Mouse (Mus musculus) frontal cortex, postnatal 14 days (tissue): ENCODE data around the gene 4931414P19Rik.
A peak's percentile ranks its signal among the peaks of the same experiment; 100 is the strongest.

Source experiments
- DNase-seq, 2 experiments: peaks; one replicate each; pipeline ENCODE4 v3.0.0; 2022; ENCODE audit warnings: low spot score in 2 of 2

4931414P19Rik gene

DNA sequence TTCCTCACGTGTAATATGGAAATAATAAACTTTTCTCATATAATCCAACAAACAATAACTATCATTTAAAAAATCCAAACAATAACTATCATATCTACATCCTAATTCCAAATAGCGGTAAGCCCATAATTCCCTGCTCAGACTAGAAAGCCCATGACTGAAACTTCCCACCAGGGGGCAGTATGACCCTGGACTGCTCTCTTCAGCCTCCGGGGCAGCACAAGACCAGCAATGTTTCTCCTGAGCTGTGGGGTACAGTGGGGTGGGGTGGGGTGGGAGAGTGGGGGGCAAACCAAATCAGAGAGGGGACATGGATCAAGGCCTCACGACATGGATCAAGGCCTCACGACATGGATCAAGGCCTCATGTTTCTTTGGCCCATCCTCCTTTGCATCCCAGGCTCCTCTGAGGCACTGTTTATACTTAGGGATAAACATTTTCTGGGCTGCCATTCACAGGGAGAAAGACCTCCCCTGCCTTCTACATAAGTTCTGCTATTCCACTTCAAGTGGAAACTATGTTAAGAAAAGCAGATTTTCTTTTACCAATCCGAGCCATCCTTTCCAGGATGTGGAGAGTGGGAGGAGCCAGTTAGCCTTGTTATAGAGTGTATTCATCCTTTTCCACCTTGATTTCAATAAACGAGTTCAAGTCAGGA is 22.0 kb downstream of the 4931414P19Rik start:
- DNase-seq = no peak

DNA sequence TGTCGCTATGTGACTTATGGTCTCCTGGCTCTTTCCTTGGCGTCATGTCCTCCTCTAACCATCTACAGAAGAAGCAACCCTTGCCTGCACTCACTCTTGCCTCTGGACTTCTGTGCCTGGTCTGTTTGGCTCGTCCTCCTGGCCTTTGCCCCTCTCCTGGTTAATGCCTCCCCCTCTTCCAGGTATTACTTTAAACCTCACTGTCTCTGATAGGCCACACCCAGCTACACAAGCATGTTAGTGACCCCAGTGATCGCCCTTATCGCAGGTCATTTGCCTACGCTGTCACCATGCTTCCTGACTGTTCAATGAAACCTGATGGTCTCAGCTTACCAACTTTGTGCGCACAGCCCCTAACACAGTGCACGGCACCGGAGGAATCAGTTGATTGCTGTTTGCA is 23.3 kb downstream of the 4931414P19Rik start:
- no peak for DNase-seq

DNA sequence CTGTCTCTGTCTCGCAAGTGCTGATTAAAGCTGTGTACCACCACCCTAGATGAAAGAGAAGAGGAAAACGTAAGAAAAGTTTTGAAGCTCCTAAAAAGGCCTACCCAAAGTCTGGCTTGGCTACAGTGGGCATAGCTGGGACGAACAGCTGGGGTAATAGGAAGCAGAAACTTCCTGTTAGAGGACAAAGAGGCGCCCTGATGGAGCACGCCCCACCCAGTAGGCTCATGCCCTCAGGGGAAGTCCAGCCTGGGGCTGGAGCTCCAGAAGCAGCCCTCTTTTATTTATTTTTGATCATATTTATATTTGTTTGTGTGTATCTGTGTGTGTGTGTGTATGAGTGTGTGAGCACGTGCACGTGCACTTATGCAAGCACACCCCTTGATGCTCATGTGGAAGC is 26.2 kb downstream of the 4931414P19Rik start:
- no peak for DNase-seq

DNA sequence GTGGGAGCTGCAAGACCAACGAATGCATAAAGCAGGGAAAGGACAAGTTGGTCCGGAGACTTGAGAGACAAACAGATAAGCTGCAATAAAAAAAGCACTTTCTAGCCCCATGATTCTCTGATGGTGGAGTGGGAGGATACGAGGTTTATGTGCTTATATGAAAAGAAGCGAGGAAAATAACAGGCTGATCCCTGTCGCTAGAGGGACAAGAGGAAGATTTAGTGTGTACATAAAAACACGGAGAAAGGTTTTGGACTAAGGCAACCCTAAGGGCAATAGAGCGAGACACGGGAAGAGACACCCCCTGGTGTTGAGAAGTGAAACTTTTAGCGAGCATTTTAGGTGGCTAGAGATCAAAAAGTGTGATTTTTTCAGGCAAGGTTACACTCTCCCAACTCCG is 27.7 kb downstream of the 4931414P19Rik start:
- no peak for DNase-seq

DNA sequence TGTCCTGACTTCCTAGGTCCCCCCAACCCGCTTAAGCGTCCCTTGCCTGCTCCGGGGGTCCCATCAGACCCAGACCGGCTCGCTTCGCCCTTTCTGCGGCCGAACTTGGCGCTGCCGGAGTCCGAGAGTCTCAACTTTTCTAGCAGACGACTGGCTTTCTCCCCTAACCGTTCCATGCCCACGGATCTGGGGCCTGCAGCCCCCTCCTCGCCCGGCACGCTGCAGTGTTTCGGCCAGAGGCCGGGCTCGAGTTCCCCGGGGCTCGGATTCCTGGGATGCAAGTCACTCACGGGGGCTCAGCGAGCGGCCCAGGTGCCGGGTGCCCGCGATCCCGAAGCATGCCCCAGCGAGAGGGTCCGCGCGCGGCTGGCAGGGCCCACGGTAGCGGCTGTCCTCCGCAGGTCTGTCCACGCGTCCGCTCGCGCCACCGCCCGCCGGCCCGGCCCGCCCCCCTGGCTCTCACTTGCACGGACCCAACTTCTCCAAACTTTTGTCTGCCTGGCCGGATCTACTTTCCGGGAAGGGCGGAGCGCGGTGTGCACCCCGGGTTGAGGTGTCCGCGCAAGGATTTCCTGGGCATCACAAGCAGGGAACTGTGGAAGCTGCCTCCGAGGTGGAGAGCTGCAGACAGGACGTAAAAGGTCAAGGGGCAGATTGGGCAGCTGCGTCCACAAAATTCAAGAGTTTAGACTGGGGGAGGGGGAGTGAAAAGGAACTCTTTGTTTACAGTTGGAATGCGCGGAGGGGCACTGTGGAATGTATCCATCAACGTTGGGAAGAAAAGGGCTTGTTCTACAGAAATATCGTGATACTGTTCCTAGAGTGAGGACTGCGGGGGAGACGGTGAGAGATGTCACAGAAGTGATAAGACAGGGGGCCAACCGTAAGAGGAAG is 28.5 kb downstream of the 4931414P19Rik start, which contains the start of gene Ajuba:
Gene Ajuba (minus strand): TSS at position 470 of the 894 bp plus-strand sequence.
- peak; percentile 57 to 63 for DNase-seq

DNA sequence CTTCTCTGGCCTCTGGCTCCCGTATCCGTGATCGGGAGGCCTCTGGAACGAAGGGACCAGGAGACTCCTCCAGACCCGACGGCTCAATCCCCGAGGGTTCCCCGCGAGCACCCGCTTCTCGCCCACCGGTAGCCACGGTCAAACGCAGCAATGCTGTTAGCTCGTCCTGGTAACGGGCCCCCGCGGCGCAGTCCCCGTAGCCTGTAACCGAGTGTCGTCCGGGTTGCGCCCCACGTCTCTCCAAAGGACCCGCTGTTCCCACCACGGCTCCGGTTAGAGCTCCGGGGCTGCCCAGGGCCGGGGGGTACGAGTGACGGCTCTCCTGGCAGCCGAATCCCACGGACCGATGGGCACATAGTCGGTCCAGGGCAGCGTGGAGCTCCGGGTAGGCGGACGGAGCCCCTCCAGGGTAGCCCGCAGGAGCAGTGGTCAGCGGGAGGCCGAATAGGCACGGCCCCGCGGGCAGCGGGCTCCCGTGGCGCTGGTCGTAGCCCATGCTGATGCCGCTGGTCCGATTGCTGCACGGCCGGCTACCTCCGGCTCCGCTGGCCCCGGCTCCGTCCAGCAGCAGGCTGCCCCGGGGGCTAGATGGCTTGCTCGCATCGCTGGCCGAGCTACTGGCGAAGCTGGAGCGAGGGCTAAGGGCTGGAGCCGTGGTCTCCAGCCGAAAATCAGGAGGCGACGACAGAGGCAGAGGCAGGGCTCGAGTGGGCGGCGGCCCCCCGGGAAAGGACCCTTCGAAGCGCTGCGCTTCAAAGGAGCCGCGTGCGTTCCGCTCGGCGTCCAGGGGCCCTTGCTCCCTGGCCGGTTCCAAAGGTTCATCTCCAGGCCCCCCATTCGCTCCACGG is 29.3 kb downstream of the 4931414P19Rik start:
- DNase-seq = no peak

DNA sequence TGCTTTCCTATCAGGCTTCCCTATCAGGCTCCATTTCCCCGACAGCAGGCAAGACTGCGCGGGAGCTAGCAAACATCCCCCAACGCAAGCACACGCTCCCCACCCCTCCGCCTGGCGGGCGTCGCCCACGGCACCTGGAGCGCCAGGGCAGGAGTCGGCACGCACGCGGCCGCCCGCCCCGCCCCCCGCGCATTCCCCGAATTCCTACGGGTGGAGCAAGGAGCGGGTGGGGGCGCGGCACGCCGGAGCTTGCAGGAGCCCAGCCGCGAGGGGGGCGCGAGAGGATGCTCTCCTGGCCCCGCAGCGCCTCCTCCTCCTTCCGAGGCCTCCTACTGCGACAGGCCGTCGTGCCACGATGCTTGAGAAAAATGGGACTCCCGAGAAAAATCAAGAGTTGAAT is 30.2 kb downstream of the 4931414P19Rik start:
- no peak for DNase-seq

DNA sequence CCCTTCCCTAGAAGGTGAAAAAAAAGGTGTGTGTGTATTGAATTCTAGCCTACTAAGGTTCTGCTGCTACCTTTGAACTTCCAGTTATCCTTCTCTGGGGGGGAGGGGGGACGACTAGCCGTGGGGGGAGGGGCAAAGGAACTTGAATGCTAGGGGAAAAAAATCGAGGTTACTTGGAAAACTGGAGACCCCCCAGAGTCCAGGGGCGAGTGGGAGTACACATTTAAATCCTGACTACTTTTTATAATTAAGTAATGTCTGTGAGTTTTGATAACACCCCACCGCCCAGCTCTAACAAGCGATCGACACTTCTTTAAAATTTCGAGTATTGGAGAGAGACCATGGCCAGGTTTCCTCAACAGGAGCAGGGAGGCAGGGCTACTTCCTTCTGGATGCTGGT is 30.8 kb downstream of the 4931414P19Rik start:
- DNase-seq = no peak

DNA sequence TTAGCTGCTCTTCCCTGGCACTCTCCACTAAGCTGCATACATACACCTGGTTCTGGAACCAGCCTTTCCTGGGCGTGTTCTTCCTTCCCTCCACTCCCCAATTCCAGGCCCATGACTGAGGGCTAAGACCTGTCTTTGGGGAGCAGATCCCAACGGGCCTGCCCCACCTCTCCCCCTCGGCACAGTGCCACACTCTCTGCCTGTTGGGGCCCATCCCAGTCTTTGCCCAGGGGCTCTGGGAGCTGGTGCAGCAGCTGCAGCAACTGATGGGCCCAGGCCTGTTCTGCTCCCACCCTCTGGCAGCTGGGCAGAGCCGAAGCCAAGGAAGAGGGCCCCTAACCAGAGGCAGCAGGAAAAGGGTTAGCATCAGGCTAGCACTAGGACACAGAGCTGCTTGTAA is 31.5 kb downstream of the 4931414P19Rik start:
- DNase-seq = no peak

DNA sequence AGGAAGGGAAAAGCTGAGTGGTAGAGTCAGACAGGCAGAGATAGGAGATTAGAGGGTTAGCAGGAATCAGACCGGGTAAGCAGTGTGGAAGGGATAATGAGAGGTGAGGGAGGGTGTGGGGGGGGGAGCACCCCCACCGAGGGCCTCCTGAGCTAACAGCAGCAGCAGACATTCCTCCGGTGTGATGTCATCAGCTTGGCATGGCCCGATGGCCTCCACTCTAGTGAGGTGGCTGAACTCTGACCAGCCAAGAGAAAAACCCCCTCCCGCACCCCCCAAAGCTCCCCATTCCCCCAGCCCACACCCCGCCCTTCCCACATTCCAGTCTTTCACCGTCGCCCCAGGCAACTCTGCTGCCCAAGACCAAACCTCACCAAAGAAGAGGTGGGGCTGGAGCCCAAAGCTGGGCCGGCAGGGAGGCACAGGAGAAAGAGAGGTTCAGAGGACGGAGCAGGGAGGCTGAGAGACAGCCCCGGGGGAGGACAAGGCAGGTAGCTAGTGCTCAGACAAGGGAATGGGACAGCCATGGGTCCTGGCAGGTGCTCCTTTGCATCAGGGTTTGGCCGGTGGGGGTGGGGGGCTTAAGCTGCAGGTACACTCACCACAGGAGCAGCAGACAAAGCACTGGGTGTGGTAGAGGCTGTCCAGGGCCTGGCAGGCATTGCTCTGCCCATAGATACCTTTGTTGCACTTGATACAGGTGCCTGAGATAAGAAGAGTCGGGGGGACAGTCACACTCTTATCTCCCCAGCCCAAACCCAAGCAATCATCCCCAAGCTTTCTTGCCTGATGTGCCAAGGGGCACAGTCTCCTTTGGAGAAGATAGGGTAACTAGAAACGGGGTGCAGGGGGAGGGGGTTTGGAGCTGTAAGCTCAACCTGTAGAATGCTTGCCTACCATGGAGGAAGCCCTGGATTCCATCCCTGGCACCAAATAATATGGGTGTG is 32.7 kb downstream of the 4931414P19Rik start:
- DNase-seq = no peak

DNA sequence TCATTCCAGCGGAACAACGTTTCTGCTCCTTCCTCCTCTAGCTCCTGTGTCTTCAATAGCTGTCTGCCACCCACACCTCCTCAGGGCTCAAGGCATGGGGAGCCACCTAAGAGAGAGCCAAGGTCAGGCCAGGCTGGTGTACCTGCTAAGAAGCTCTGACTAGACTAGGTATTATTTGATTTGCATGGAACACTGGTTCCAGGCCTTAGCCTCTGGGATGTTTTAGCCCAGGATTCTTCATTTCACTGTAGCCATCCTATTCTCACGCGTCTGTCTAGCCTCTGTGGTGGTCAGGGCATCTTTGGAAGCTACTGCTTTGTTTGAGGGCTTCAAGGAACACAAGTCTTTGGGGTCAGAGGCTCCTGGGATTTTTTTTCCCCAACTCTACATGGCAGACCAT is 33.7 kb downstream of the 4931414P19Rik start:
- no peak for DNase-seq

DNA sequence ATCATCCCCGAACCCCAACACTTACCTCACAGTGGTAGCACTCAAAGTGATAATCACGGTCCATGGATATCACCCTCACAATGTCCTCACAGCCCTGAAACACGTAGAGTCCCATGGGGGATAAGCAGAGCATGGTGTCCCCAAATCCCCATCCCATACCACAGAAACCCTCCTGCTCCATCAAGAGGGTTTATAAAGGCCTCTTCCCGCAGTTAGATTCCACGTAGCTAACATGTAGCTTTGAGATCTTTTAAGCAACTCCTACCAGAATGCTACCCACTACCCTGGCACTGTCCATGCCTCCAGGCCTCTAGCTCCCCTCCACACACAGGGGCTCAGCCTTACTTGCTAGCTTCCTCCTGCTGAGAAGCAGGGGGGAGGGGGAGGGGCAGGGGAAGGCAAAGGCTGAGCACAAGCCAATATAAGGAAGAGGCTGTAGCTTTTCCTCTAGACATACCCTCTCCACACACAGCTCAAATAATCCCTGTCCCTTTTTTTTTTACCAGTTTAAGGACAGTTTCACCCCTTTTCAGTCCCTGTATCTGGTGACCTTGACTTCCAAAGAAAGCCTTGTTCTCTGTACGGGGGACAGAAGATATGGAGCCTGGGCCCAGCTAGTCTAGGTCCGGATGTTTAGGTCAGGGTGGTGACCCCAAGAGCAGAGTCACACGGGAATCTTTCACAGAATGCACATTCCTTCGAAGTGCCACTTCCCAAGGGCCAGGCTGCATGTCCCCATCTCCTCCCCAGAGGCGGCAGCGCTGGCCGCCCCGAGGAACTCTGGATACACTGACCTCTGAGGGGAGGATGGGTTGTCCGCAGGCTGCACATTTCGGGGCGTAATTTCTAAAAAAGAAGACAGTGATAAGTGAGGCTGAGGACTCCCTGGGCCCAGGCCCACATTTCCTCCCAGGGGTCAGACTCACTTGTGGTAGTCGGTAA is 36.1 kb downstream of the 4931414P19Rik start:
- no peak for DNase-seq

DNA sequence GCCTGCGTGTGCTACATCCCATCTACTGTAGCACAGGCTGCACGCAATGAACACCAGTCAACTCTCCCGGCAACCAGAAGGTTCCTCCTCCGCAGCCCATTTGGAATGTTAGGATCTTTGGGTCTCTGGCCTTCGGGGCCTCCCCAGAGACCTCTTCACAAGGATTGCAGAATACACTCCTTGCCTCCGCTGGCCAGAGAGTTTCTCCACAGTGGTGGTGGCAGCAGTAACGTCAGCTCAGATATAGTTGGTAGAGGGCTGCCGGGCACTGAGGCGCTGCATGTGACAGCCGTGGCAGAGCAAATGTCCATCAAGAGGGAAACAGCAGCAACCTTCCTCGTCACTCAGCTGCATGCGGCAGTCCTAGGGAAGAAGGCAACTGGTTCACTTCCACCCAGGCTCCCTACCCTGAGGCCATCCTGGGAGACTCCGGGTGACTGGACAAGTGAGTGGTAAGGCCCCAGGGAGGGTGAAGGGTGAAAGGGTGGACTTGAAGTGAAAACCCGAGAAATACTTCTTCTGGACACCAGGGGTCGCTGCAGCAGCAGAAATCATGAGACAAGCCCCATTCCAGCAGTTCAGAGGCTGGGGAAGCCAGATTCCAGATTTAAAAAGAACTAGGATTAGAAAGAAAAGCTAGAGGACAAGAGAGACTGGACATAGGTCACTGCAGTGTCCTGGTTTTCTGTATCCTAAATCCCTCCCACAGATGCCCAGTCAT is 36.9 kb downstream of the 4931414P19Rik start:
- DNase-seq = peak in 1 of 2 experiments; percentile 66

DNA sequence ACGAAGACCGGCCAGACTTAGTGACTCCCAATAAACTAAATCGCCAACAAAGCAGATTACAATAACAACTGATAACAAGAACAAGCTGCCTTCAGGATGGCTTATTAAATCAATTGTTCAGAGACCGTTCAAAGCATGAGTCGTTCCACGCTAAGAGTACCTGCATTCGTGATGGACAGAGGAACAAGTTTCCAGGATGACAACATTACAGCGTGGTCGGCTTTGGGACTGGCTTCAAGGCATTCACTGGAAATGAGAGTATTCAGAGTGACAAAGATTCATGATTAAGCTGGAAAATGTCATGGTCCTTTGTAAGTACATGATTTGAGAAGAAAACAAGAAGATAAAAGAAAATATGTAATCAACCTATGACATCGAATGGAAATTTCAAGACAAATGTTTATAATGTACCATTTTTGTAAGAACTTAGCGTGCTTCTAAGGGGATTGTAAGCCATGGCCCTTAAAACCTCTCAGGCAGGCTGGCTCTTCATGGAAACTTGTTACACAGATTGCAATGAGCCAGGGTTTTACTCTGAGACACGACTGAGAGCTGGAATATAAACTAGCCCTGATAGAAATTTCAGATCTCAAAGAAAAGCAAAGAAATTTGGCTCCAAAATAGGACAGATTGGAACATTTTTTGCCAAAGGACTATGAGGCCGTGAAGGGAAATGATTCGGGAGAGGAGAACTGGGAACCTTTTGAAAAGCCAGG is 45.1 kb downstream of the 4931414P19Rik start:
- DNase-seq = no peak

DNA sequence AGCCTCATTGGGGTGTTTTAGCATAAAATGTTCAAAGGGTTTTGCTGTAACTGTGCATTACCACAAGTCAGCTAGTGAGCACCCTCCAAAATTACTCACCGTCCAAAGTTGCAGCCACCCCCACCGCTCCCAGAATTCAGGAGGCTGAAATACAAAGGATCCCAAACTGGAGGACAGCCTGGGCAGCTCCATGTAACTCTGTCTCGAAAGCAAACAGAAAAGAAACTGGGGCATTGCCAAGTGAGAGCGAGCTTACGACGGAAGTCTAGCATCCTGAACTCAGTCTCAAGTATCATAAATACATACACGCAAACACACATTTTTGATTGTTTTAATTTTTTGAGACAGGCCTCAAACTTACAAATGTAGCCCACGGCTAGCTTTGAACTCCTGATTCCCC is 48.5 kb downstream of the 4931414P19Rik start:
- no peak for DNase-seq

DNA sequence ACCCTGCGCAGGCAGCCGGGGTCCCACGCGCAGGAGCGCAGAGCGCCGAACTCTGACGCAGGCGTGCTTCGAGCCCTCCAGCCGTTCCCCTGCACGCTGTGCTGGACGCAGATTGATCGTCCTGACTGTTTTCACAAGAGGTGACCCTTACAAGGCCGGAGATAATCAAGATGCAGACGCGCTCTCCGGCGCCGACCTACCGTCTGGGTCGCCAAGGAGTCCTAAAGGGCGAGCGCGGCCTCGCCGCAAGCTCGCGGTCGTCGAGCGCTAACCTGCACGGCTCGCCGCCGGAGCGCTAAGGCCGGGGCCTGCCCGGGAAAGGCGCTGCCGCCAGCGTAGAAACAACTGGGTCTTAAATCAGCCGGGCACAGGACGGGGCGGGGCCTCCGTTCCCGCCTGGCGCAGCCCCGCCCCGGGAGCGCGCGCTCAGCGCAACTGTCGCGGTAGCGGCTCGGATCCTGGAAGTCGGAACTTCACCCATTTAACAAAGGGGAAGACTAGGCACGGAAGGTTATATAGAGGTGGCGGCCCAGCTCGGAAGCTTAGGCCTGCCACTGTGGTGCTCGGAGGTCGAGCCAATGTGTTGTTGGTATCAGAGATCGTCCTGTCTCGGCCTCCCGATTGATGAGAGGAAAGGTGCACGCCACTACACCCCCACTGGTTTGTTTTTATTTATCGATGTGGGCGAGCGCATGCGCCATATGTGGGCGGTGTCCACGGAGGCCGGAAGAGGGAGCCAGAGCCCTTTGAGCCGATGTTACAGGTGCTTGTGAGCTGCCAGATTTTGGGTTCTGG is 51.6 kb downstream of the 4931414P19Rik start, which contains the start of gene Haus4:
Gene Haus4 (minus strand): TSS at position 642 of the 795 bp plus-strand sequence.
- peak; percentile 33 to 38 for DNase-seq

DNA sequence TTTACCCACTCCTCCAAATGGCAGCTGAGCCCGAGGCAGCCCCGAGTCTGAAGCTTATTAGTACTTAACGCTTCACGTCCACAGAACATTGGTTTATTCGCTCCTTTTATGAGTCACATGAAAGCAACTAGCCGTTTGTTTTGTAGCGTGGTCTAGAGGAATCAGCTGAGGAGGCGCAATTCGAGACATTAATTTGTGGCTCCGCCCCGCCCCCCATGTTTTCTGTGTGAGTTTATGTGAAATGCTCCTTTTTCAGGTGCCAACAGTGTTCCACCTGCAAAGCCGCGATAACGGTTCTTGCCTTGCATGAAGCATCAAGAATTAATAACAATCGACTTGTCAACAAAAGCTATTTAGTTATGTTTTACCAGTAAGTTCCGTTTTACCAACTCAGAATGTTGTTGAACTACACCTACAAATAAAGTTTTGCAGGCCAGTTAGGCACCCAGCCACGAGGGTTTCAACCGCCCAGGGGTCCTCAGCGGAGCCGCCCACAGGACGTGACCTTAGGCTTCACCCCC is 52.3 kb downstream of the 4931414P19Rik start:
- DNase-seq = no peak
